Mouse (Mus musculus) liver, adult 2 months (tissue): ENCODE measurements around the gene Peli1. TPM values are rescaled to one million over a fixed set of nuclear protein-coding genes. Genes with fewer than 3 reads are reported as not detected.
"Not testable (repeated sequence)": the region's sequence is repeated elsewhere in the genome, so short reads cannot be mapped to it uniquely, and the experiment has no call there.

ENCODE experiments used
- DNase-seq: peaks from one replicate; pipeline ENCODE4 v3.0.0-alpha.2; 2011; ENCODE audit warnings: low read depth, low spot score; ENCODE audit errors: extremely low read depth
- H3K27ac ChIP-seq: fragments of 200-500 bp; replicated peaks from 2 replicates; pipeline ENCODE4 v1.5.1; 2012; ENCODE audit warnings: low read depth, mild to moderate bottlenecking, control low read depth, inconsistent platforms, low read length; ENCODE audit not compliant: insufficient read depth
- H3K27me3 ChIP-seq: fragments of 200-500 bp; 2 replicates; pipeline ENCODE4 v1.6.1; 2012; ENCODE audit warnings: mild to moderate bottlenecking, moderate library complexity, low read length, inconsistent platforms; ENCODE audit not compliant: control insufficient read depth, insufficient read depth
- H3K36me3 ChIP-seq: fragments of 200-500 bp; 2 replicates; pipeline ENCODE4 v1.6.1; 2012; ENCODE audit warnings: low read length, inconsistent platforms; ENCODE audit not compliant: control insufficient read depth, insufficient read depth
- H3K4me1 ChIP-seq: fragments of 200-500 bp; 2 replicates; pipeline ENCODE4 v1.6.1; 2011; ENCODE audit warnings: low read length; ENCODE audit not compliant: control insufficient read depth, insufficient read depth
- H3K4me3 ChIP-seq: fragments of 200-500 bp; 2 replicates; pipeline ENCODE4 v1.5.1; 2011; ENCODE audit warnings: low read depth, mild to moderate bottlenecking, control low read depth, low read length, moderate library complexity; ENCODE audit not compliant: insufficient read depth
- H3K79me2 ChIP-seq: fragments of 200-500 bp; 2 replicates; pipeline ENCODE4 v1.6.1; 2012; ENCODE audit warnings: inconsistent platforms, mild to moderate bottlenecking, low read length, moderate library complexity; ENCODE audit not compliant: control insufficient read depth, insufficient read depth
- H3K9ac ChIP-seq: fragments of 200-500 bp; 2 replicates; pipeline ENCODE4 v1.6.1; 2012; ENCODE audit warnings: low read depth, mild to moderate bottlenecking, control low read depth, inconsistent platforms, low read length
- CTCF ChIP-seq: fragments of 200-500 bp; IDR thresholded peaks from 2 replicates; pipeline ENCODE4 v1.5.1; 2011; ENCODE audit warnings: low read depth, low read length, control low read depth
- POLR2A ChIP-seq: fragments of 200-500 bp; IDR thresholded peaks from 2 replicates; pipeline ENCODE4 v1.6.1; 2011; ENCODE audit warnings: low read length, control low read depth; ENCODE audit not compliant: insufficient read depth; ENCODE audit errors: extremely low read depth
- WGBS: fragments of 180-500 bp; shearing (Covaris S2); methylation state at CpG from one replicate; pipeline ENCODE4 v1.1.7; 2018; 5-methylcytosine and 5-hydroxymethylcytosine counted together
- polyA plus RNA-seq: library from polyadenylated mRNA; depleted of rRNA; stranded (reverse); fragments of >200 nt; gene quantifications from 2 replicates; pipeline ENCODE4 v1.2.3, GENCODE M21; 2012
- total RNA-seq: library from RNA; depleted of rRNA; stranded (reverse); fragments of >200 nt; gene quantifications from 2 replicates; pipeline ENCODE4 v1.2.3, GENCODE M21; 2014

Gene Peli1
- total and polyA plus RNA-seq, 2 experiments, result 7.5 to 15.4 TPM

DNA sequence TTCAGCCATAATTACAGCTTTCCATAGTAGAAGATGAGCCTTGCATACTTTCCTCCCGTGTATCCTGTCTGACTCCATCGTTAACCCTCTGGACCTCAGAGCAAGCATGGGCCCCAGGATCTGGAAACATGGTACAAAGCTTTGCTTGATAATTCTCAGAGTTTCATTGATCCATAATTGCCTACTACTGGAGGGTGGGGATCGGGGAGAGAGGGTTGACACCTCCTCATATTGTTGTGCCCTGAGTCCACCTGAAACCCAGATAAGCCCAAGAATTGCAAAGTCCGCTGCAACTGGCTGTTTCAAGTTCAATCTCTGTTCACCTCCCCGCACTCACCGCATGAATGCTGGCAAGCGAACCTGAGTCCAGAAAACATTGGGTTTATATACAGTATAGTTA, 72.1 kb downstream of the Peli1 start:
- Histone ChIP-seq H3K4me1 (no peaks in the 10 kb centered on the region), H3K27me3 (no peaks in the 10 kb centered on the region), H3K27ac (no peak overlapping the region), H3K36me3 (no peaks in the 10 kb centered on the region), H3K4me3 (no peak overlapping the region), H3K9ac (no peak overlapping the region), H3K79me2 (no peaks in the 10 kb centered on the region)
- 71% methylated on average over 7 of the region's 7 CpGs for WGBS
- TF ChIP-seq POLR2A (no peak), CTCF (no peak)
- no peak for DNase-seq

DNA sequence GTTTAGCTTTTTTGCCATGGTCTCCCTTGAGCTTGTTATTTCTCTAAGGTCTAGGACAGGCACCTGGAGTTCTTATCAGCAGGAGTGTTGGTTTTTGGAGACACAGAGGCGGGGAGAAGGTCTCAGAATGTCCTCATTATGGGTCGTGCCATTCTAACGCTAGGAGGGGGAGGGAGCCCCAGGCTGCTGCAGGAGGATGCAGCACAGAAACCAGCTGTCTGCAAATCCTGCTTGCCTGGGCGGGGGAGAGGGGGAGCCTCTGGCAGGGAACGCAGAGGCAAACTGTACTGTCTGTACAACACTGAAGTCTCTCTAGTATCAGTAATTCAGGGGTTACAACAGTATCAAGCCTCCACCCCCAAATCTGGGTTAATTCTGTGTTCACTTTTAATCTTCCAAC, 72.6 kb downstream of the Peli1 start:
- Histone ChIP-seq H3K4me1 (no peaks in the 10 kb centered on the region), H3K9ac (no peak overlapping the region), H3K36me3 (no peaks in the 10 kb centered on the region), H3K79me2 (no peaks in the 10 kb centered on the region), H3K27ac (no peak overlapping the region), H3K4me3 (no peak overlapping the region), H3K27me3 (no peaks in the 10 kb centered on the region)
- DNase-seq, result no peak
- TF ChIP-seq CTCF (no peak), POLR2A (no peak)
- WGBS, result 38% methylated on average over 5 of the region's 5 CpGs

DNA sequence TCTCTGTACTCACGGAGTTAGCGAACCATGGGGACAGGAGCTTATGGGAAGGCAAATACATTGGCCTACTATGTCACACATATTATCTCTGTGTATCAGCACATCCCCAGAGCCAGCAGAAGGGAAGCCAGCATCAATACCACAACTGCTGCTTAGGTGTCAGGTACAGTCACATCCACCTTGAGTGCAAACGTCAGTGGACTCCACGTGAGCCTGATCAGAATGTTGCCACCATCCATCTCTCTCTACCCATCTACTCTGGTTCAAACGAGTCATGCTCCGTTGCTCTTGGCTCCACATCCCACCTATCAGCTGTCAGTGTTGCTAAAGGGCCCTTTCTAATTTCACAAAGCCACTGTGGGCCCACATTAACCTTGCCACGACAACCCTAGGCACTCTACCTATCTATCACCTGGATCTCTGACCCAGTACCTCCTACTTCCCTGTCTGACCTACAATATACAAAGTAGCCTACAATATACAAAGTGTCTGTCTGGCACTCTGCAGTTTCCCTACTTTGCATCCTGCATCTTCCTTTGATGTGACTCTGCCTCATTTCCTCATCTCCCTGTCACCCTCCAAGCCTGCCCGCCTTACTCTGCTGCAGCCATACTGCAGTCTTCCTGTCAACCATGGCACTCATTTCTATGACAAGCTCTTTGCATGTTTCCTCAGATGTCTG, 73.4 kb downstream of the Peli1 start:
- no peaks in the 10 kb centered on the region for H3K27me3 ChIP-seq
- H3K79me2 ChIP-seq, result no peaks in the 10 kb centered on the region
- no peak for DNase-seq
- no peaks in the 10 kb centered on the region for H3K4me1 ChIP-seq
- TF ChIP-seq CTCF (no peak), POLR2A (no peak)
- no peak overlapping the region for H3K9ac ChIP-seq
- no peak overlapping the region for H3K4me3 ChIP-seq
- no peaks in the 10 kb centered on the region for H3K36me3 ChIP-seq
- WGBS, result 79% methylated on average over 8 of the region's 8 CpGs
- no peak overlapping the region for H3K27ac ChIP-seq

DNA sequence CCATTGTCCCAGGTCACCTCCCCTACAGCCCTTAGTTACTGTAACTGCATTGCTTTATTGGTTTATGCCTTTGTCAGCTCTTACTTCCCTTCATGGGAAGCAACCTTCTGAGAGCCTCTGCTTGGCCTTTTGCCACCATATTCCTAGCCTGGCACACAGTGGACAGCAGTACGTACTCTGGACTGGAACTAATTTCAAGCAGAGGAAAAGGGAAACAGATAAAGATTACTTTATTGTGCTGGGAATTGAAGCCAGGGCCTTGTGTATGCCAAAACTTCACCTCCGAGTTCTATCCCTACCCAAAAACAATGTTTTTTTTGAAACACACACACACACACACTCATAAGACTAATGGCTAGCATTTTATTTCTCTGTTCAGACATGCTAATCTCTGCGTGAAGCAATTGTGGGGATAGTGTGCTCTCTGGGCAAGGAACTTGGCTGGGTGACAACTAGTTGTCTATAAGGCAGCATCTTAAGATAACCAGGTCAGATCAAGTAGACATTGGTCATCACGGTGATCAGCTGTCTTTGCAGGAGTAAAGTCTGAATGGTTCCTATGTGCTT, 74.0 kb downstream of the Peli1 start:
- Histone ChIP-seq H3K79me2 (no peaks in the 10 kb centered on the region), H3K9ac (no peak overlapping the region), H3K27ac (no peak overlapping the region), H3K27me3 (no peaks in the 10 kb centered on the region), H3K4me1 (no peaks in the 10 kb centered on the region), H3K4me3 (no peak overlapping the region), H3K36me3 (no peaks in the 10 kb centered on the region)
- 68% methylated on average over 4 of the region's 4 CpGs for WGBS
- TF ChIP-seq POLR2A (no peak), CTCF (no peak)
- DNase-seq, result no peak

DNA sequence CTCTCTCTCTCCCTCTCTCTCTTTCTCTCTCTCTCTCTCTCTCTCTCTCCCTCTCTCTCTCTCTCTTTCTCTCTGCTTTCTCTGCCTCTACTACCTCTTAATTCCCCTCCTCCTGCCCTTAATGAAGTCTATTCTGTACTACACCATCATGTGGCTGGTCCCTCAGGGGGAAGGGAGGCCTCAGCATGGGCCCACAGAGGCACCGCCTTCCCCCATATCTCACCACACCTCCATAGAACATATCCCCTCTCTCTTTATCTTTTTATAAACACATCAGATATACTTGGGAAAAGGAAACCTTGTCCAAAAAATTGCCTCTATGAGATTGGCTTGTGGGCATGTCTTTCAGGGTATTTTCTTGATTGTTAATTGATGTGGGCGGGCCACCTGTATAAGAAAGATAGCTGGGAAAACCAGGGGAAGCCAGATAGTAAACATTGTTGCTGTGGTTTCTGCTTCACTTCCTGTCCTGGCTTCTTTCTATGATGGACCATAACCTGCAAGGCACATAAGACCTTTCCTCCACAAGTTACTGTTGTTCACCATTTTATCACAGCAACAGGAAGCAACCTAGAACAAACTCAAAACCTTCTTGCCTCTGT, 75.5 kb downstream of the Peli1 start:
- no peaks in the 10 kb centered on the region for H3K36me3 ChIP-seq
- H3K27ac ChIP-seq, result no peak overlapping the region
- H3K4me1 ChIP-seq, result no peaks in the 10 kb centered on the region
- H3K9ac ChIP-seq, result no peak overlapping the region
- H3K4me3 ChIP-seq, result no peak overlapping the region
- no peaks in the 10 kb centered on the region for H3K79me2 ChIP-seq
- no peaks in the 10 kb centered on the region for H3K27me3 ChIP-seq
- 99% methylated on average over 2 of the region's 2 CpGs for WGBS
- TF ChIP-seq CTCF (no peak), POLR2A (no peak)
- no peak for DNase-seq

DNA sequence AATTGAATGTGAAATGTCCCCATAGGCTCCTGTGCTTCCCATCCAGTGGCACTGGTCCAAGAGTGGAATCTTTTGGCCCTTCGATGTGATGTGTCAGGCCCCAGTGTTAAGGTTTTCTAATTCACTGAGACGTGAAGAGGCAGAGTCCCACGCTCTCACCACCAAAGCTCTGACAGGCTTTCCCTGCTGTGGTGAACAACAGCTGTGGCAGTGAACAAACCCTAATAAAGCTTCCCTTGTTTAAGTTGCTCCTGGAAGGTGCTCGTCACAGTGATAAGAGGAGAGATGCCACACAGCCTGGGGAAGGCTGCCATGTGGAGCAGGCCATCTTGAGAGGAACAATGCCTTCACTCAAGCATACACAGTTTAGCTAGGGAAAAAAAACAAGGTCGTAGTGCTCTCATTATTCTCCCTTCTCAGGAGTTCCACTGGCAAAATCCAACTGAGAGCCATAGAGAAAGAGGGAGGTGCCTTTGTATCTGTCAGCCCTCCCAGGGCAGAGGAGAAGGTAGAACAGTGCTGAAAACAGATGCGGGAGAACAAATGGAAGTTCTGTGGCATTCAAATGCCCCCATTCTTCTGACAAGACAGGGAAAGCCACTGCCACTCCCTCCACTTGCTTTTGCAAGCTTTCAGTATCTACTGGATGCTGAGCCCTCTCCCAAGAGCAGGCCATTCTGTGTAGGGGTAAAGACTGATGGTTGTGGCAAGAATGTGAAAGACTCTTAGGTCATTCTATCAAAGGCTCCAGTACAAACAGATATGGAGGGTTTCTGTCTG, 77.9 kb downstream of the Peli1 start:
- H3K27me3 ChIP-seq, result no peaks in the 10 kb centered on the region
- TF ChIP-seq POLR2A (no peak), CTCF (no peak)
- H3K79me2 ChIP-seq, result no peaks in the 10 kb centered on the region
- 92% methylated on average over 6 of the region's 6 CpGs for WGBS
- H3K4me3 ChIP-seq, result no peak overlapping the region
- H3K27ac ChIP-seq, result no peak overlapping the region
- no peaks in the 10 kb centered on the region for H3K36me3 ChIP-seq
- H3K9ac ChIP-seq, result no peak overlapping the region
- no peak for DNase-seq
- H3K4me1 ChIP-seq, result no peaks in the 10 kb centered on the region

DNA sequence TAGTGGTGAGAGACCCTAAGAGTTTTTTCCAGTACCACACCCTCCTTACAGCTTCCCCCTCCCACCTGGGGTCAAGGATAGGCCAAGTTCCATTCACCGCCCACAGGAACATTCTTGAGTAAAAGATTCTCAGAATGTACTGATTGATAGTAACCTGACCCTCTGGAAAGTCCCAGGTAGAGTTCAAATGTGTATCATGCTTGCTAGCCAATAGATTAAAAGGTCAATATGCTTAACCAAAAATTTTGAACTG, 78.4 kb downstream of the Peli1 start:
- 96% methylated on average over 1 of the region's 1 CpGs for WGBS
- H3K36me3 ChIP-seq, H3K9ac ChIP-seq, H3K4me1 ChIP-seq, H3K27me3 ChIP-seq, H3K4me3 ChIP-seq, H3K27ac ChIP-seq, H3K79me2 ChIP-seq, DNase-seq: not testable (repeated sequence)
